Mouse (Mus musculus) thymus, adult 2 months (tissue): ENCODE measurements around the gene Tmem182.

Experiments
- CTCF ChIP-seq: fragments of 200-500 bp; IDR thresholded peaks from 2 replicates; pipeline ENCODE4 v1.5.1; 2012; ENCODE audit warnings: mild to moderate bottlenecking, control low read depth, low read length, moderate library complexity, borderline replicate concordance; ENCODE audit not compliant: control insufficient read depth, poor library complexity, insufficient read depth; ENCODE audit errors: extremely low read depth
- POLR2A ChIP-seq: fragments of 200-500 bp; IDR thresholded peaks from 2 replicates; pipeline ENCODE4 v1.6.1; 2012; ENCODE audit warnings: mild to moderate bottlenecking, low read length, control low read depth, moderate library complexity; ENCODE audit not compliant: control insufficient read depth, poor library complexity, insufficient read depth; ENCODE audit errors: extremely low read depth

- TF ChIP-seq POLR2A = no peak
- no peak for TF ChIP-seq CTCF
Measured at GRCm38 (mm10) chr1:40844616-40845015, 39.2 kb downstream of the Tmem182 start.
